Mouse (Mus musculus) thymus, postnatal 0 days (tissue): ENCODE measurements at regions not wholly inside any gene's neighbourhood (a gene's known extent, or its start where the extent isn't known, plus 50 kb on each side); places are given as distances from the start of the nearest gene placed in this dataset.

Source experiments
- DNase-seq: peaks from one replicate; pipeline ENCODE4 v3.0.0-alpha.2; 2015; ENCODE audit warnings: low spot score

DNA sequence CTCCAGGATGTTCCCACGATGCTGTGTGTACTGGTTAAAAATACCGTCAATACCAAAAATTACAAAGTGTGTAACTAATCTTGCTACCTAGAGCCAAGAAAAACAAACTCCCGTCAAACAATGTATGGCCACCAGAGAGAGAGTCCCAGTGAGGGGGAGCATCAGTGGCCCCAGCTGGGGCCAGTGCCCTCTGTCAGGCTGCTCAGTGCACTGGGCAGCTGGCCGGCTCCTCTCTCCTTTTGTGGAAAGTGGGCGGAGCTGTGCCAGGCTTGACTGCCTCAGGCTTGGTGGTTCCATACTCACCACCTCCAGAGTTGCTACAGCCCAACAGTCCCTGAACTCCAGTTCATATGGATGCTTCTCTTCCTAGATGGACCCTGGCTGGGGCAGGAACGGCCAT is 53.8 kb upstream of the Sept5 start:
- DNase-seq: no peak

DNA sequence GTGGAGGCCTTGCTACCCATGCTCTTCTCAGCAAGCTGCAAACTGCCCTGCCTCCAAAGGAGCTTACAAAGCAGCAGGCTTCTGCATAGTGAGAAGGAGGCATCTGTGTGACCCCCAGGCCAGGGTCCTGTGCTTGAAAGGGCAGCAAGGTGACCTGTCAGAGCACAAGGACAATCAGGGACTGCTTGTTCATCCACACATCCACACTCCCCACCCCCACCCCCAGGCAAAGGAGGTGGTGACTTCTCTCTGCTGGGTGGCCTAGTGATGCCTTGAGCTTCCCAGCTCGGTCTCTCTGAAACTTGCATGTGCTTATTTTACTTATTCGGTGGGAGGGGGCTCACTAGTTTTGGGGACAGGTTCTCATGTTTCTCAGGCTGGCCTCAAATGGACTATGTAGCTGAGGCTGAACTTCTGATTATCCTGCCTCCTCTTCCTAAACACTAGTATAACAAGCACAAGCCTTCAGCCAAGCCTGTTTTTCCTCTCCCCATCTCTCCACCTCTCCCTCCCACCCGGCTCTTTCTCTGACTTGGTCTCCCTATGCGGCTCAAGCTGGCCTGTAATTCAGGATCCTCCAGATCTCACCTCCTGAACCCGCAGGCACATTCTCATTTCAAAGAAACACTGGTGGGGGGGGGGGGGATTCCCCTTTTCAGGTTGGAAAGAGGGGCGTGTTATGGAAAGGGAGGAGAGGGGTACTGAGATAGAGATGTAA is 56.4 kb upstream of the Sept5 start:
- no peak for DNase-seq

DNA sequence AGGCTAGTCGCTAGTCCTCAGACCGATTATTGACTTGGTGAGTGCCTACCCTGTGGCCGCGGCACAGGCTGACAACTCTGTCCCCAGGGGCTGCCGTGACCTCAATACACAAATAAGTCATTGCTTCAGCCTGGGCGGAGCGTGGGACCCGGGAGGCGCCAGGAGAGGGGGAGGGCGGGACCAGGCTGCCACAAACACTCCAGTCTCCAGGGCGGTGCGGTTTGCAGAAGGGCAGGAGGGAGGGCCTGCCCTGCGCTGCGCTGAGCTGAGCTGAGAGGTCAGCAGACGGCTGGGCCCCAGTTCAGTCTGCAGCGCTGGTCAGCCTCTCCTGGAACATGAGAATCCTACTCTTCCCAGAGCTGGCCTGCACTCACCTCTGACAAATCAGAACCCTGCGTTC is 57.2 kb upstream of the Sept5 start:
- DNase-seq: no peak

DNA sequence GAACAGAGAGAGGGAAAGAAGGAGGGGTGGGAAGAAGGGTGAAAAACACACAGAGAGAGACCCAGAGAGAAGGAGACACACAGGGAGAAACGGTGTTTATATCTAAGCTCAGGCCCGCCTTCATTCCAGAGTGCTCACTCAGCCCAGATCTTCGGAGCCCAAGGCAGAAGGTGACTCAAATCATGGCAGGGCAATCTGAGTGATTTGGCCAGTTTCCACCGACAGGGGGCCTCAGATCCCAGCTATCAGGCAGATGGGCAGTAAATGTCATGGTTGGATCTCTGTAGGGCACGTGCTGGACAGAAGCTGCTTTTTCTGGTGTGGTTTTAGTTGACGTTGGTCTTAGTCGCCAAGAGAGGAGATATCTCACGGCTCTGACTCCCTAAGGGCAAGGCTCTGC is 57.6 kb upstream of the Sept5 start:
- peak; percentile 45 for DNase-seq

DNA sequence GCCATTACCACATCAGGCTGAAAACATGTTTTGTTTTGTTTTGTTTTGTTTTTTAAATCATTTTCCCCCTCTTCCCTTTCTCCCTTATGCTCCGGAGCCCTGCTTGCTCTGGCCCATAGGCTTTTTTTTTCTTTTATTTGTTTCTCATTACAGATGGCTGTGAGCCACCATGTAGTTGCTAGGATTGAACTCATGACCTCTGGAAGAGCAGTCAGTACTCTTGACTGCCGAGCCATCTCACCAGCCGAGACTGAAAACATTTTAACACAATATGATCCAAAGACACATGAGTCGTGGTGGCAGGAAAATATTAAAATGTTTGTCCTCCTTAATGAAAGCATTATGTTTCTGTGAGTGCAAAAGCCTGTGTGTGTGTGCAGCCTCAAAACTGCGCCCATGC is 65.8 kb upstream of the Sept5 start:
- DNase-seq: no peak

DNA sequence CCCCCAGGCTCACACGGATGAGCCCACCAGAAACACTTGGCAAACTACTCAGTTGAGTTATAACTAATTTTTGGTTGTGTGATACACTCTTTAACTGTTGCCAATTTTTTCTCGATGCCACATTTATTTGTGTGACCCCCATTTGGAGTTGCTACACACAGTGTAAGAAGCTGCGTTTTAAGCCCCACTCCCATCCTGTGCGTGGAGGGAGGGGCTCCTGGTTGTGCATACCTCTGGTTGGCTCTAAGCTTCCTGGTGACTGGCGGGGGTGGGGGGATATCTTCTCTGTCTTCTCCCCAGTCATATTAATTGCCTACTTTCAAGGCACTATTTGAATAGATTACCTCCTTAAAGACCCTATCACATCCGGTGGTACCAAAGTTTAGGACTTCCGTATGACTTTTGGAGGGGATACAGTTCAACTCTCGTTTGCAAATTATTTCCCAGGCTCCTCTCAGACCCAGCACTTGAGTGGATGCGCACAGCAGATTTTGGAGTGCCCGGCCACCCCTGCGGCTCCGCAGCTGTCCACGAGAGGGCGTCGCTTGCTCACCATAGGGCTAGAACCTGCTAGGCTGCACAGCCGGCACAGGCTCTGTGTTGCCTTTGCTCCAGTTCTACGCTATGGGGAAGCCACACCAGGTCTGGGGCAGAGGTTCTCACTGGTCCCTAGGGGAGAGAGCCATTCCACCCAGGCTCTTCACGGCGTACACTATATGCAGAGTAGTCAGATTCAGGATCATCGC is 66.5 kb upstream of the Sept5 start:
- DNase-seq: peak; percentile 60

DNA sequence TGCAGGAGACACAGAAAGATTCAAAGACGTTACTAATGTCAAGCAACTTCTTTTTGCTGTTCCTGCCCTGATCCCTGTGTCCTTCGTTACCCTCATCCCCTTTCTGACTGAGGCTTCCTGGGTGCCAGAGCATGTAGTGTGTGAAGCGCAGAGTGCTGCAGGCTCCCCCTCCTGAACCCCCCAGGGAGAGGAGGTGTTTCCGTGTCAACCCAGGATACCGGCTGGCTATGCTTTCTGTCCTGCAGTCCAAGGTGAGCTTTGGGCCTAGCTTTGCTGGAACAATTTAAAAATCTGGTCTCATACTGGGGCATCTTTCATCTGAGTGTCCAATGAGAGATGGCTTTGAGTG is 67.0 kb upstream of the Sept5 start:
- DNase-seq: no peak

DNA sequence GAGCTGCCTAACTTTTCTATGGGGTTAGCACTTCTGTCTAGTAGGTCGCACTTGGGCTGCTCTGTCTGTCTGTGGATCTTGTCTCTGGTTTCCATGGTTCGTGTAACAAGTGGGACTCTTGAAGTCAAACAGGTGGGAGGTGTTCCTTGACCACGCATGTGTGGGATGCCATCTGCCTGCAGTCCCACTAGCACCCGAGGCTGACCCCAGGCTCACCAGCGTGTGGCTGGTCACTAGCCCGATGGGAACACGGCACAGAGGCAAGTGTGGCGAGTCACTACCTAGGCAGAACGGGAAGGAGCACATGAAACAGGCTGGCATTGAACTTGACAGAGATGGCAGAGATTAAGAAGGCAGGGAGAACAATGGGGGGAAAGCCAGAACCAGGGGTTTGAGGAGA is 72.5 kb upstream of the Cldn5 start:
- DNase-seq: no peak

DNA sequence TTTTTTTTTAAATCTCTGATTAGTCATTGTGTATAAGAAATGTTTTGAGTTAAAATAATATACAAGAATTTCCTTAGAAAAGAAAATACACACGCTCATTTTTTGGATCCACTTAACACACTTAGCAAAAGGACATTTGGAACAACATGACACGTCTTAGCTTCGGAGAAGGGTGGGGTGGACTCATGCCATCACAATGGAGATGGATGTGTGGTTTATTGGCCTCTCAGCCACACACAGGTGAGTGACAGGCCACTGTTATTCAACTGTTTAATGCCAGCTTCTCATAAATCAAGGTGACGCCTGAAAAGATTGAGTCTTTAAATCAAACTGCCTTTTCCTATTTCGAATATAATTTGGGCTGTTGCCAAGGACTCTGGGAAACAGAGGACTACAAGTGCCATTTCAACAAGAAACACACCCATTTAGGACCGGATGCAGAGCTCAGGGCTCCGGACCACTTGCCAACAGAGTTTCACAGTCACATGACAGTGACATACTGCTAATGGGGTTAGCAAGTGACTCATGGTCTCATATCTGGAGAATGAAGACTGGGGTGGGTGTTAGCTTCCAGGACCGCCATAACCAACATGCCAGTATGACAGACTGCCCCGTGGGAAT is 71.5 kb upstream of the Cldn5 start:
- no peak for DNase-seq

DNA sequence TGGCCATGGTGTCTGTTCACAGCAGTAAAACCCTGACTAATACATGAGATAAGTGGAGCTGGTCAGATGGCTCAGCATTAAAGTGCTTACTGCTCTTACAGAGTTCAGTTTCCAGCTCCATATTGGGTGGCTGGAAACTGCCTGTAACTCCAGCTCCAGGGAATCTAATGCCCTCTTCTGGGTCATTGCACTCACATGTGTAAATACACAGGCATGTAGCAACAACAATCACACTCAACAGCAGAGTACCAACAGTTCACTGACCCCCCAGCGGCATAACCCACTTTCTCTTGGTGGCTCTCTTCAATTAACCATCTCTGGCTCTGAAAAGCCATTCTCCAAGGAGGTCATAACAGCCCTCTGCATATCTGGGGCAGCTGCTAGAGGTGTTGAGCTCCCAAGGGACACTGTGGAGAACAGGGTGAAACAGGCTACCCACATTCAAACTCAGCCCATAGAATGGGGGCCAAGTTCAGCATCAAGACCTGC is 65.0 kb upstream of the Cldn5 start:
- no peak for DNase-seq

DNA sequence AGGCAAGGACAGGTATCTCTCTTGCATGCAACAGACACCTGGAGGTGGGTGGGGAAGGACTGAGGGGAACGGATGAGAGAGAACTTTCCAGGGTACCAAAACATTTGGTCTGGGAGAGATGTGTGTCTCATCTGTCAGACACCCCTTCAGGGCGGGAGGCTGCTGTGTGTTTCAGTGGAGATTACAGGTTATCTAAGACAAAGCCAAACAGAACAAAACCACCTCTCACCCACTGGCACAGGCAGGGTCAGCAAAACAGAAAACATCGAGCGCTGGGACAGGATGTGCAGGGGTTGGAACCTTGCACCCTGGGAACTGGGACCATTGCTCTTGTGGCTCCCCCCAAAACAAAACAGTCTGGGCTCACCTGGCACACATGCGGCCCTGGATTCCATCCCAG is 63.6 kb upstream of the Cldn5 start:
- DNase-seq: no peak

DNA sequence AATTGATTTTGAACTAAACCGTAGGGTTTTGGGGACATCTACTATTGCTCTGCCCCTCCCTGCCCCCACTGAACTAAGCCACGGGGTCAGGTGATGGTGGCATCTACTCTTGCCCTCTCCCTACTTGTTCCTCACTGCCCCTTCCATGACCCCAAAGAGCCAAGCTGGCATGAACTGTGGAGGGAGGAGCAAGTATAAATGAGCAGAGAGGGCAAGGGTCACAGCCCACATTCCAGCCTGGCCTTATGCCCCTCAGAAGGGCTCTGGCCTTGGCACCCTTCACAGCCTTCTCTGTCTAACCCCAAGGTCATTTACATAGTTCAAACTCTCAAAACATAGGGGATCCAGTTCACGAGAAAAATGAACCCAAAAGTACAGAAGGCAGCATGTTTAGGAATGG is 61.3 kb upstream of the Cldn5 start:
- no peak for DNase-seq

DNA sequence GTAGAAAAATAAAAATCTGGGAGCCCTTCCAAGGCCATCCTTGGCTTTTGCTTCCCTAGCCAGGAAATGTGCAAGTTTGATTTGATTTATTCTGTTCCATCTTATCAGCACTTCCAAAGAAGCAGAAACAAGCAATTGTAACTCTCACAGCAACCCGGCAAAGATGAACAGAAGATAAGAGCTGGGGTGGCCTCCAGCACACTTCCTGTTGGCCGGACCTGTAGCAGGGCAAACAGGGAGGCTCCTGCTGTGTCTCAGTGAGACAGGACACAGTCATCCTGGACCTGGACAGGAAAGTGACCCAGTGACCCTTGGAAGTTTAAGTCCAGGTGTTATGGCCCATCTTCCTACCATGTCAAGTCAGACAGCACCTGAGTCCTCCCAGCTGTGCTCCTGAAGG is 58.6 kb upstream of the Cldn5 start:
- DNase-seq: no peak

DNA sequence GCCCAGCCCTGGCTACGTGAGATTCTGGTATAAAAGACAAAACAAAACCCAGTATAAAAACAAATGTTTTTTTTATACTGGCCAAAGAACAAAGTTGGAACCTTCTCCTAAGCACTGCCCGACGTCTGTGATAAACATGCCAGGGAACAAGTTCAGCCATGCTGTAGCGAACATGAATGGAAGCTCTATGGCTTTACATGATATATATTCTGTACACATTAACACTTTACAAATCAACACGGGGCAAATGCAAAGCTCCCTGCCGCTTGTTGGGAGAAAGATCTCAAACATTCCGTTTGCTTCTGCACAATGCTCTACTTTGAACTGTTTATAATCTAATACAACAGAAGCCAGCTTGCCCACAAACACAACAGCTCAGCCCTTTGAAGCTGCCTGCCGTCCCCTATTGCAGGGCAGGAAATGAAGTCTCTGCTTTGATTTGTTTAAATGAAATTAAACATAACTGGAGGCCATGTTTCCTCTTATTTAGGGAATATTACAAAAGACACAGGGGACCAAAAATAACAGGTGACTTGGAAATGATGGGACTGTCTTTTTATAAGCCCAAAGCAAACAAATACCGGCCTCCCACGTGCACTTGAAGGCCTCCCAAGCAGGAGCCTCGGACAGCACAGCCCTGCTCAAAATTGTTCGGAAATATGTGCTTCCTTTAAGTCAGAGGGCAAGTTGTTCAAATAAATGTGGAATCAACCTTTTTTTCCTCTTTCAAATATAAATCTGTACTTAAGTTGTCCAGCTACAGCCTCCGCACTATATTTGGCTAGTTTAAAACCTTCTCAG is 56.0 kb upstream of the Cldn5 start:
- DNase-seq: no peak

DNA sequence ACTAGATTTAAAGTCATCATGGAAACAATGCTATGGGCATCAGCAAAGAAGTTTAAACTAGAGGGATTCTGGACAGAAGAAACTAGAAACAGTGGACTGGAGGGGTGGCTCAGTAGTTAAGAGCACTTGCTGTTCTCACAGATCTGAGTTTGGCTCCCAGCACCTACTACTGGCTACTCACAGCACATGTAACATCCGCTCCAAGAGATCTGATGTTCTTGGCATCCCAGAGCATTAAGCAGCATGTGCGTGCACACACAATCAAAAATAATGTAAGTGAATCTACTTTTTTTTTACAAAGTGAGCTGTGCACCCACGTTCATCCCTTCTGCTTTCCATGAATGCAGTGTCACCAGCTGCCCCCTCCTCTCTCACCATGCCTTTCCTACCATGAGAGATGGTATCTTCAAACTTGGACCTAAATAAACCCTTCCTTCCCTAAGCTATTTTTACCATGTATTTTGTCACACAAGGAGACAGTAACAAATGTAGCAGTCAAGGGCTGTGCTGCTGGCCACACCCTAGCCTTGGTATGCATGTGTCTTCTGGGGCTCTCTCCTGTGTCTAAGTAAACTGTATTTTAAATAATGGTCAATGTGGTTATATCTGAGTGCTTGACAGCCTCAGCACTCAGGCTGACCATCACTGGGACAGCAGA is 53.3 kb upstream of the Cldn5 start:
- no peak for DNase-seq

DNA sequence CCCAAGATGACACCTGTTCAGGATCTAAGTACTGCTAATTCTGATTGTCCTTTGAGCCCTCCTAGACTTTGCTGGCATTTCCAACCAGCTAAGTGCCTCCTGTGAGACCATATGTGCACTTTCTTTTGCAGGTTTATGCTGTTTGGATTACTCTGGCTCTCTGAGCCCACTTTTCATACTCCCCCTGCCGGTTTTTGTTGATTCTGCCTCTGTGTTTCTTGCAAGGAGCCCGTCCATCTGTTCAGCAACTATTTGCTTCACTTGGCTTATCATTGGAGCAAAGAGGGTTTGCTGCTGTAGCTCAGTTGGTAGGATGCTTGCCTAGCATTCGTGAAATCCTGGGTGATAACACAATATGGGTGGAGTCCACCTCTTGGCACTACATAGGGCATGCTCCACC is 52.8 kb upstream of the Cldn5 start:
- DNase-seq: no peak

DNA sequence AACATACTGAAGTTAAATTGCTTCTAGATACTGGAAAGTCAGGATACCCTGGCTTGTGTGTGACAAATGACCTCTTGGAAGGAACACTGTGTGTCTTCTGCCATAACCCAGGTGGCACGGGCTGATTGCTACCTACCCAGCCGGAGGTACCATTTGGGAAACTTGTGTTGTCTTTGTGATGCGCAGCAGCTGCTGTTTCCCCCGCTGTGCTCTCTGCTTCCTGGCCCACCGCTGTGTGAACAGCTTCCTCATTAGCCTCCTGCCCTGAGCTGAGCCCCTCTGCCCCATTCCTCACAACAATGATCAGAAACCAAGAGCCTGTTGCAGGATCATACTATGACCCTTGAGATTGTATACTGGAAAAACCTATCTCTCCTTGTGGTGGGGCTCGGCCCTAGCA is 51.9 kb upstream of the Cldn5 start:
- DNase-seq: no peak
